Mouse (Mus musculus): Measurements from ENCODE around the gene Garnl3.

GRCm38 (mm10) chr2:33178243-33178932, 46.9 kb upstream of the Garnl3 start:
- no peak for TF ChIP-seq CTCF (IDR thresholded peaks at IDR 0.05; ENCODE audit: borderline replicate concordance, extremely low read depth, insufficient read depth, insufficient read length)
- no peak for TF ChIP-seq POLR2A (IDR thresholded peaks at IDR 0.05; ENCODE audit: borderline replicate concordance, extremely low read depth, insufficient read depth, insufficient read length, poor library complexity, severe bottlenecking)
